ENCODE assay signal across 13 mouse cellular contexts in the genomic region with DNA sequence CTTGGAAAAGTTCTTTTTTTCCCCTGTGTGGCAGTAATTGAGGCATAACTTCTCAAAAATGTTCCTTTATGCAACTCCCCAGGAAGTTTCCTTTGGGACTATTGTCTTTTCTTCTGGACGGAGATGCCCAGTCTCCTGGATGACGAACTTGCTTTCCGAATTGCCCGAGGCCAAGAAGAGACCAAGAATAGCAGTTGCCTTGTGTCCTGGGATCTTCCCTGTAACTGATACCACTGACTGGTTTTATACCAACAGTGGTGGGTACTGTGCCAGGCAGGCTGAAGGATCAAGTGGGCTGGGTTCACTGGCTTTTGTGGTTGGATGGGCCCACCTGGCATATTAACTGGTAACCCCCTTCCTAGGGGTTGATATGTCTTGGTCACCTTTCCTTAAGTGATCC. TPM values are rescaled to one million over a fixed set of nuclear protein-coding genes. Genes with fewer than 3 reads are reported as not detected.
"Had no signal": no experiment of that assay in that cellular context is flagged by ENCODE, and none has a peak within 500 bp of the region (broad histone marks: within the 10 kb centered on the region; RNA-seq: fewer than 3 reads in every experiment).

No protein-coding gene starts in this region.

- H3K36me3 ChIP-seq: liver, embryonic 12.5 days had no signal

- H3K9ac ChIP-seq: limb, embryonic 15.5 days; liver, embryonic 12.5 days; lung, embryonic 14.5 days had no signal

- H3K4me1 ChIP-seq: liver, embryonic 12.5 days had no signal

- H3K27ac ChIP-seq: limb, embryonic 15.5 days; liver, embryonic 12.5 days had no signal

- DNase-seq: kidney, adult 11 months; kidney, postnatal 36 days; layer of hippocampus, adult 9-11 months; layer of hippocampus, postnatal 36 days; lung, embryonic 14.5 days; lung, postnatal 10 days; right cerebral cortex, adult 18-20 months; right cerebral cortex, postnatal 25 days; thymus, postnatal 36 days had no signal

- H3K4me2 ChIP-seq: limb, embryonic 15.5 days; liver, embryonic 12.5 days; lung, embryonic 14.5 days; midbrain, embryonic 11.5 days had no signal

- H3K9me3 ChIP-seq: limb, embryonic 15.5 days; liver, embryonic 12.5 days had no signal

- H3K4me3 ChIP-seq: limb, embryonic 15.5 days; liver, embryonic 12.5 days had no signal

- H3K27me3 ChIP-seq: limb, embryonic 15.5 days had no signal

- ATAC-seq: liver, embryonic 12.5 days had no signal

RNA-seq across cellular contexts. Expression of a gene that starts 9.3 kb away (rescaled TPM):
- total RNA-seq: megakaryocyte, adult 5-6 weeks had no signal
